In the genomic region with DNA sequence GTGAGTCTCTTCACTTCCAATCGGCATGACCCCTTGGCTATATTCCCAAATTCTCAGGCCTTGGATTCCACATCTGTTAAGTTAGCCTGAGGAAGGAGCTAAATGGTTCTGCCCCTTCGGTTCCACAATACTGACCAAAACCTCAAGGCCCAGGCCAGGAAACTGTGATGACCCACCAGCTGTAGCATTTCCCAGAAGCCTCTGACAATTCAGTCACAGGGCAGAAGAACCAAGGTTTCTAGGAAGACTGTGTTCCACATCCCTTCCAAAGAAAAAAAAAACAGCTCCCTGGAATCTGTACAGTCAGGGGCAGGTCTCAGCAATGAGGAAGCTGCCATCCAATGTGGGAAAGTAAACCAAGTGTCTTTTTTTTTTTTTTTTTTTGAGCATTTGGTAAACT, we compare ENCODE assay signal across 12 mouse cellular contexts.
"Had no signal": no experiment of that assay in that cellular context is flagged by ENCODE, and none has a peak within 500 bp of the region (broad histone marks: within the 10 kb centered on the region; RNA-seq: fewer than 3 reads in every experiment).

No protein-coding gene starts in this region.

- DNase-seq: kidney, adult 2 months; kidney, postnatal 25 days; spleen, adult 18-20 months; thymus, adult 2 months; thymus, postnatal 25 days had no signal

- H3K9ac ChIP-seq: liver, embryonic 14.5 days; lung, embryonic 15.5 days; neural tube, embryonic 15.5 days had no signal

- H3K27ac ChIP-seq: left cerebral cortex, adult 2 months; limb, embryonic 10.5 days; liver, embryonic 14.5 days; lung, embryonic 15.5 days; neural tube, embryonic 15.5 days had no signal

- H3K4me1 ChIP-seq: lung, embryonic 15.5 days had no signal

- H3K9me3 ChIP-seq: limb, embryonic 10.5 days; lung, embryonic 15.5 days; neural tube, embryonic 15.5 days had no signal

- H3K27me3 ChIP-seq: lung, embryonic 15.5 days; neural tube, embryonic 15.5 days had no signal

- H3K4me3 ChIP-seq: left cerebral cortex, adult 2 months; limb, embryonic 10.5 days; lung, embryonic 15.5 days; myocyte; neural tube, embryonic 15.5 days had no signal

- H3K4me2 ChIP-seq: lung, embryonic 15.5 days; neural tube, embryonic 15.5 days had no signal

- ATAC-seq: intestine, embryonic 16.5 days had no signal

- H3K36me3 ChIP-seq: lung, embryonic 15.5 days; neural tube, embryonic 15.5 days had no signal
